Mouse (Mus musculus) stomach, postnatal 0 days (tissue): Measurements from ENCODE around the gene B020011L13Rik. TPM values are rescaled to one million over a fixed set of nuclear protein-coding genes. Genes with fewer than 3 reads are reported as not detected.
"Not testable (repeated sequence)": the region's sequence is repeated elsewhere in the genome, so short reads cannot be mapped to it uniquely, and the experiment has no call there.

ENCODE experiments used
- ATAC-seq: fragments of 200-750 bp; cut with Nextera tagmentation; 2 replicates; pipeline ENCODE4 v1.8.0; 2017; ENCODE audit not compliant: low FRiP score, low TSS enrichment
- DNase-seq: peaks from one replicate; pipeline ENCODE4 v3.0.0-alpha.2; 2016; ENCODE audit warnings: low spot score
- H3K27ac ChIP-seq: fragments of 300-500 bp; sonication (generic); replicated peaks from 2 replicates; pipeline ENCODE4 v1.5.1; 2014; ENCODE audit warnings: mild to moderate bottlenecking, control low read depth
- H3K27me3 ChIP-seq: fragments of 300-500 bp; sonication (generic); 2 replicates; pipeline ENCODE4 v1.6.1; 2014; ENCODE audit warnings: low read length; ENCODE audit not compliant: control insufficient read depth, insufficient read depth
- H3K36me3 ChIP-seq: fragments of 300-500 bp; sonication (generic); 2 replicates; pipeline ENCODE4 v1.6.1; 2014; ENCODE audit warnings: low read length, mixed read lengths; ENCODE audit not compliant: control insufficient read depth, insufficient read depth
- H3K4me1 ChIP-seq: fragments of 300-500 bp; sonication (generic); replicated peaks from 2 replicates; pipeline ENCODE4 v1.6.1; 2014; ENCODE audit warnings: antibody characterized with exemption; ENCODE audit not compliant: control insufficient read depth, insufficient read depth
- H3K4me2 ChIP-seq: fragments of 300-500 bp; sonication (generic); replicated peaks from 2 replicates; pipeline ENCODE4 v1.6.1; 2014; ENCODE audit warnings: low read depth, mild to moderate bottlenecking, control low read depth, moderate library complexity
- H3K4me3 ChIP-seq: fragments of 300-500 bp; sonication (generic); 2 replicates; pipeline ENCODE4 v1.5.1; 2014; ENCODE audit warnings: low read depth, low read length, control low read depth
- H3K9ac ChIP-seq: fragments of 300-500 bp; sonication (generic); 2 replicates; pipeline ENCODE4 v1.6.1; 2014; ENCODE audit warnings: mild to moderate bottlenecking, low read length, control low read depth, mixed read lengths
- H3K9me3 ChIP-seq: fragments of 300-500 bp; sonication (generic); 2 replicates; pipeline ENCODE4 v1.6.1; 2016; ENCODE audit warnings: low read length; ENCODE audit not compliant: control insufficient read depth
- WGBS: fragments of 180-500 bp; shearing (Covaris S2); extraction: QIAGEN DNeasy Blood & Tissue Kit; methylation state at CpG from one replicate; pipeline ENCODE4 v1.1.7; 2014; 5-methylcytosine and 5-hydroxymethylcytosine counted together
- polyA plus RNA-seq: library from polyadenylated mRNA; unstranded; fragments of >200 nt; fragmentation: Nextera tagmentation; extraction: Ambion mirVana; gene quantifications from 2 replicates; pipeline ENCODE4 v1.2.1, GENCODE M21; 2015

The B020011L13Rik gene
- polyA plus RNA-seq = not detected in 2 replicates

GRCm38 (mm10) chr1:117780833-117781232, at the start of gene B020011L13Rik:
TSS of gene B020011L13Rik (plus strand) at chr1:117781133.
- H3K27ac ChIP-seq, DNase-seq, ATAC-seq, H3K4me2 ChIP-seq, H3K4me1 ChIP-seq, H3K27me3 ChIP-seq, H3K9ac ChIP-seq, H3K4me3 ChIP-seq, H3K9me3 ChIP-seq, H3K36me3 ChIP-seq: not testable (repeated sequence)
- WGBS = 48% methylated on average over 3 of the region's 3 CpGs

DNA sequence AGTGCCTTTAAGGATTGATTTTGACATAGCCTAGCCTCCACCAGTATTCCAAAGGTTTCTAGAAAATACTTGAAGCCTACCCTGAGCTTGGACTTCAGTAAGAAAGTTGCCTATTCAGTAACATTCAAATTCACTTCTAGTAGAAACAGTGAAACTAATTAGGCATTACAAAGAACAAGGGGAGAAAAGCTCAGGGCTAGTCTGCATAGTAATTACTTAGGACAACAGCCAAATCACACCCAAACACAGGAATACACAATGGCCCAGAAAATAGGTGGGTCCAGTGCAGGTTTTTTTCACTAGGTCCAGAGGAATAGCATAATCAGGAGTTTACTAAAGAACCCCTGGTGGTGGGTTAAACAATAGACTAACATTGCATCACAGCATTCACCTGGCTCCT, 35.3 kb downstream of the B020011L13Rik start:
- not testable (repeated sequence) for DNase-seq, H3K4me2 ChIP-seq, H3K4me3 ChIP-seq, H3K4me1 ChIP-seq, H3K9me3 ChIP-seq, ATAC-seq, H3K9ac ChIP-seq, H3K27ac ChIP-seq, H3K36me3 ChIP-seq, H3K27me3 ChIP-seq

DNA sequence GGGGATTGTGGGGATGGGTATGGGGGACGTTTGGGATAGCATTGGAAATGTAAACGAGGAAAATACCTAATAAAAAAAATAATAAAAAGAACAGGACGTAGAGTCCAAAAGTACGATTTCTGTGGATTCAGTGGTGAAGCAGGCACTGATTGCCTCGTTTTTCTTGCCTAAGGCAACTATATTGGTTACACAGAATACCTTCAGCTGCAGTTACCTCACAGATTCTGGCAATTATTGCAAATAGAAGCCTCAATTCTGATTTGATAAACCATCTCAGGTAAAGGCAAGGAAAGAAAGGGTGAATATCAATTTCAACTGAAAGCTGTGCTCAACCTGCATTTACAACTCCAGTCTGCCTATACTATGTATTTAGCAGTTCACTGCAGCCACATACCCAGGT, 48.8 kb downstream of the B020011L13Rik start, which contains the start of gene Gm28360:
TSS of gene Gm28360 (plus strand) at position 301 of the 400 bp plus-strand sequence.
- not testable (repeated sequence) for H3K36me3 ChIP-seq, ATAC-seq, H3K9me3 ChIP-seq, H3K4me1 ChIP-seq, H3K27ac ChIP-seq, H3K27me3 ChIP-seq, H3K4me2 ChIP-seq, H3K9ac ChIP-seq, DNase-seq, H3K4me3 ChIP-seq
- 61% methylated on average over 5 of the region's 5 CpGs for WGBS

GRCm38 (mm10) chr1:117851718-117852117, 70.8 kb downstream of the B020011L13Rik start:
- DNase-seq, H3K27me3 ChIP-seq, H3K9ac ChIP-seq, H3K27ac ChIP-seq, H3K36me3 ChIP-seq, H3K9me3 ChIP-seq, H3K4me2 ChIP-seq, ATAC-seq, H3K4me3 ChIP-seq, H3K4me1 ChIP-seq: not testable (repeated sequence)
- WGBS = 87% methylated on average over 3 of the region's 3 CpGs

Other genes starting within 250 kb of the B020011L13Rik start
- gene Gm28363, start 84.0 kb upstream of the B020011L13Rik start, polyA plus RNA-seq = not detected in 2 replicates
- not detected in 2 replicates for gene Gm28360, start 48.9 kb downstream of the B020011L13Rik start, polyA plus RNA-seq
- not detected in 2 replicates for gene Gm28168, start 146.9 kb downstream of the B020011L13Rik start, polyA plus RNA-seq
- gene Gm7145, start 184.8 kb downstream of the B020011L13Rik start, polyA plus RNA-seq = not detected in 2 replicates